Mouse (Mus musculus) liver, adult 2 months (tissue): ENCODE results near the gene Fgfr2.

Experiments
- CTCF ChIP-seq: fragments of 200-500 bp; IDR thresholded peaks from 2 replicates; pipeline ENCODE4 v1.5.1; 2011; ENCODE audit warnings: low read depth, low read length, control low read depth
- POLR2A ChIP-seq: fragments of 200-500 bp; IDR thresholded peaks from 2 replicates; pipeline ENCODE4 v1.6.1; 2011; ENCODE audit warnings: low read length, control low read depth; ENCODE audit not compliant: insufficient read depth; ENCODE audit errors: extremely low read depth

GRCm38 (mm10) chr7:132365111-132365510, 758.0 kb downstream of the Fgfr2 start:
- TF ChIP-seq CTCF (no peak), POLR2A (no peak)
